Mouse (Mus musculus): ENCODE data around the gene Nup155.
A peak's percentile ranks its signal among the peaks of the same experiment; 100 is the strongest.

Gene Nup155

GRCm38 (mm10) chr15:8190435-8190834 lies 81.4 kb downstream of the Nup155 start:
- DNase-seq (ENCODE audit: low read depth): no peak

DNA sequence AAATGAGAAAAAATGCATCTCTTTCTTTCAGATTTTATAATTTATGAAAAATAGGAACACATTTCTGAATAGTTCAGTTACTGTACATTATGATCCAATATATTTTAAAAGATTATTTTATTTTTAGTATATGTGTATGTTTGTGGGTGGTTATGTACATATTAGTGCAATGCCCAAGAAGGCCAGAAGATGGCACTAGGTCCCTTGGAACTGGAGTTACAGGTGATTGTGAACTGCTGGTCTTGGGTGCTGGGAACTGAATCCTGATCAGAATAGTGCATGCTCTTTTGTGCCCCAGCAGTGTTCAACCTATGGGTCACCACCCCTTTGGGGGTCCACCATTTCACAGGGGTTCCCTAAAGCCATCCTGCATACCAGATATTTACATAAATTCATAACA lies 91.2 kb downstream of the Nup155 start:
- peak; percentile 50 for DNase-seq (ENCODE audit: low read depth)

- DNase-seq (ENCODE audit: low read depth): no peak
These were observed 99.3 kb downstream of the Nup155 start for GRCm38 (mm10) chr15:8208362-8208761.
